Mouse (Mus musculus) ovary, adult 10 weeks (tissue): ENCODE data around the gene Pcolce2. TPM values are rescaled to one million over a fixed set of nuclear protein-coding genes. Genes with fewer than 3 reads are reported as not detected.

Source experiments
- polyA plus RNA-seq: library from polyadenylated mRNA; stranded (reverse); fragments of 350-450 nt; fragmentation: Illumina TruSeq; extraction: RNeasy Lipid Tissue Mini Kit (QIAGEN cat#74804); gene quantifications from one replicate; pipeline ENCODE4 v1.2.3, GENCODE M21; 2014

Gene Pcolce2
- polyA plus RNA-seq, result 0.60 TPM

GRCm38 (mm10) chr9:95637271-95638181, at the start of gene Pcolce2:
Gene Pcolce2, plus strand, starts transcription at chr9:95637601.

Other genes starting within 250 kb of the Pcolce2 start
- gene Chst2, start 230.9 kb upstream of the Pcolce2 start, polyA plus RNA-seq, result 9.3 TPM
- gene U2surp, start 125.6 kb upstream of the Pcolce2 start, polyA plus RNA-seq, result 179 TPM
- 18.0 TPM for gene Paqr9, start 77.9 kb upstream of the Pcolce2 start, polyA plus RNA-seq
- 11.0 TPM for gene Trpc1, start 112.8 kb downstream of the Pcolce2 start, polyA plus RNA-seq
- 7.4 TPM for gene Pls1, start 207.7 kb downstream of the Pcolce2 start, polyA plus RNA-seq
- gene Atr, start 220.0 kb downstream of the Pcolce2 start, polyA plus RNA-seq, result 53.0 TPM